Mouse (Mus musculus) forebrain, embryonic 14.5 days (tissue): ENCODE data around the gene Rgs6. TPM values are rescaled to one million over a fixed set of nuclear protein-coding genes. Genes with fewer than 3 reads are reported as not detected.

Experiments used
- ATAC-seq: fragments of 200-750 bp; cut with Nextera tagmentation; 2 replicates; pipeline ENCODE4 v1.8.0; 2017; ENCODE audit warnings: mild to moderate bottlenecking, moderate library complexity
- DNase-seq: peaks from one replicate; pipeline ENCODE4 v3.0.0-alpha.2; 2015; ENCODE audit warnings: low spot score
- H3K27ac ChIP-seq: fragments of 300-500 bp; sonication (generic); 2 replicates; pipeline ENCODE4 v1.5.1; 2014; ENCODE audit warnings: low read depth, mild to moderate bottlenecking, control low read depth, low read length, moderate library complexity
- H3K27me3 ChIP-seq: fragments of 300-500 bp; sonication (generic); replicated peaks from 2 replicates; pipeline ENCODE4 v1.6.1; 2014; ENCODE audit warnings: low read length, control low read depth, mixed read lengths; ENCODE audit not compliant: control insufficient read depth, insufficient read depth
- H3K36me3 ChIP-seq: fragments of 300-500 bp; sonication (generic); 2 replicates; pipeline ENCODE4 v1.6.1; 2014; ENCODE audit warnings: low read length, control low read depth; ENCODE audit not compliant: control insufficient read depth, insufficient read depth
- H3K4me1 ChIP-seq: fragments of 300-500 bp; sonication (generic); 2 replicates; pipeline ENCODE4 v1.6.1; 2014; ENCODE audit warnings: antibody characterized with exemption, low read length, control low read depth; ENCODE audit not compliant: control insufficient read depth, insufficient read depth
- H3K4me2 ChIP-seq: fragments of 300-500 bp; sonication (generic); 2 replicates; pipeline ENCODE4 v1.6.1; 2014; ENCODE audit warnings: mild to moderate bottlenecking, control low read depth, low read length
- H3K4me3 ChIP-seq: fragments of 300-500 bp; sonication (generic); 2 replicates; pipeline ENCODE4 v1.5.1; 2014; ENCODE audit warnings: low read depth, low read length, control low read depth
- H3K9ac ChIP-seq: fragments of 300-500 bp; sonication (generic); 2 replicates; pipeline ENCODE4 v1.6.1; 2014; ENCODE audit warnings: mild to moderate bottlenecking, low read length, control low read depth, moderate library complexity
- H3K9me3 ChIP-seq: fragments of 300-500 bp; sonication (generic); replicated peaks from 2 replicates; pipeline ENCODE4 v1.6.1; 2016; ENCODE audit warnings: low read length, control low read depth, mixed read lengths; ENCODE audit not compliant: control insufficient read depth
- WGBS: fragments of 180-500 bp; shearing (Covaris S2); extraction: QIAGEN DNeasy Blood & Tissue Kit; methylation state at CpG from one replicate; pipeline ENCODE4 v1.1.7; 2014; 5-methylcytosine and 5-hydroxymethylcytosine counted together
- polyA plus RNA-seq: library from polyadenylated mRNA; unstranded; fragments of >200 nt; fragmentation: Nextera tagmentation; extraction: Ambion mirVana; gene quantifications from 2 replicates; pipeline ENCODE4 v1.2.1, GENCODE M21; 2014

Rgs6 gene
- polyA plus RNA-seq, 1 experiment from 2014 or later, result 5.0 TPM

- H3K4me3 ChIP-seq, result no peak overlapping the region
- no peak for ATAC-seq
Observed at GRCm38 (mm10) chr12:82922856-82923506, 334.9 kb downstream of the Rgs6 start.

GRCm38 (mm10) chr12:82932706-82933461 is 344.8 kb downstream of the Rgs6 start:
- Histone ChIP-seq H3K9me3 (no peaks in the 10 kb centered on the region), H3K27me3 (no peaks in the 10 kb centered on the region), H3K4me2 (no peak overlapping the region), H3K27ac (peak overlapping the region; percentile 57; the same call in 1 of the 2 replicates), H3K4me3 (no peak overlapping the region), H3K36me3 (no peaks in the 10 kb centered on the region), H3K9ac (no peak overlapping the region), H3K4me1 (0 out of 2 replicates have a peak, but pooled peaks cover 8% of the 10 kb centered on the region)
- 53% methylated on average over 14 of the region's 14 CpGs for WGBS
- ATAC-seq (peak; percentile 74), DNase-seq (peak; percentile 78)

More at GRCm38 (mm10) chr12:82922856-82923506, 334.9 kb downstream of the Rgs6 start:
- H3K9ac ChIP-seq, result no peak overlapping the region
- H3K4me2 ChIP-seq, result no peak overlapping the region
- 85% methylated on average over 4 of the region's 4 CpGs for WGBS
- no peaks in the 10 kb centered on the region for H3K4me1 ChIP-seq
- no peaks in the 10 kb centered on the region for H3K36me3 ChIP-seq
- no peak for DNase-seq
- H3K9me3 ChIP-seq, result no peaks in the 10 kb centered on the region
- no peaks in the 10 kb centered on the region for H3K27me3 ChIP-seq
- no peak overlapping the region for H3K27ac ChIP-seq

- DNase-seq, result no peak
- Histone ChIP-seq H3K9me3 (no peaks in the 10 kb centered on the region), H3K4me2 (no peak overlapping the region), H3K27ac (no peak overlapping the region), H3K4me1 (0 out of 2 replicates have a peak, but pooled peaks cover 8% of the 10 kb centered on the region), H3K4me3 (no peak overlapping the region), H3K9ac (no peak overlapping the region), H3K36me3 (no peaks in the 10 kb centered on the region), H3K27me3 (no peaks in the 10 kb centered on the region)
- WGBS, result 91% methylated on average over 6 of the region's 6 CpGs
- ATAC-seq, result no peak
Observed at GRCm38 (mm10) chr12:82935121-82935762, 347.1 kb downstream of the Rgs6 start.

GRCm38 (mm10) chr12:82935767-82936166 is 347.7 kb downstream of the Rgs6 start:
- Histone ChIP-seq H3K27ac (no peak overlapping the region), H3K9me3 (no peaks in the 10 kb centered on the region), H3K4me1 (0 out of 2 replicates have a peak, but pooled peaks cover 8% of the 10 kb centered on the region), H3K36me3 (no peaks in the 10 kb centered on the region), H3K9ac (no peak overlapping the region), H3K4me3 (no peak overlapping the region), H3K27me3 (no peaks in the 10 kb centered on the region), H3K4me2 (no peak overlapping the region)
- WGBS, result 94% methylated on average over 1 of the region's 1 CpGs
- ATAC-seq (no peak), DNase-seq (no peak)

- no peak for ATAC-seq
- Histone ChIP-seq H3K36me3 (no peaks in the 10 kb centered on the region), H3K27me3 (no peaks in the 10 kb centered on the region), H3K9ac (no peak overlapping the region), H3K4me3 (no peak overlapping the region), H3K27ac (no peak overlapping the region), H3K4me1 (no peaks in the 10 kb centered on the region), H3K4me2 (no peak overlapping the region), H3K9me3 (no peaks in the 10 kb centered on the region)
- no peak for DNase-seq
- WGBS, result 85% methylated on average over 4 of the region's 4 CpGs
Observed at GRCm38 (mm10) chr12:82940461-82940860, 352.4 kb downstream of the Rgs6 start.

- DNase-seq (peak; percentile 90), ATAC-seq (peak; percentile 57; the same call in 1 of the 2 replicates)
- Histone ChIP-seq H3K9me3 (no peaks in the 10 kb centered on the region), H3K36me3 (no peaks in the 10 kb centered on the region), H3K4me3 (no peak overlapping the region), H3K4me2 (no peak overlapping the region), H3K27ac (no peak overlapping the region), H3K4me1 (no peaks in the 10 kb centered on the region), H3K9ac (no peak overlapping the region), H3K27me3 (no peaks in the 10 kb centered on the region)
- 16% methylated on average over 5 of the region's 5 CpGs for WGBS
Observed at GRCm38 (mm10) chr12:82946507-82946906, 358.4 kb downstream of the Rgs6 start.

GRCm38 (mm10) chr12:82961111-82961510 is 373.0 kb downstream of the Rgs6 start:
- H3K4me2 ChIP-seq, result no peak overlapping the region
- H3K4me1 ChIP-seq, result no peaks in the 10 kb centered on the region
- H3K4me3 ChIP-seq, result no peak overlapping the region
- H3K9ac ChIP-seq, result no peak overlapping the region
- no peaks in the 10 kb centered on the region for H3K36me3 ChIP-seq
- no peaks in the 10 kb centered on the region for H3K27me3 ChIP-seq
- WGBS, result 79% methylated on average over 9 of the region's 9 CpGs
- no peak for DNase-seq
- no peak for ATAC-seq
- H3K9me3 ChIP-seq, result no peaks in the 10 kb centered on the region
- peak overlapping the region; percentile 60; the same call in 1 of the 2 replicates for H3K27ac ChIP-seq

GRCm38 (mm10) chr12:82961852-82962251 is 373.8 kb downstream of the Rgs6 start:
- Histone ChIP-seq H3K4me2 (no peak overlapping the region), H3K9ac (no peak overlapping the region), H3K4me3 (no peak overlapping the region), H3K9me3 (no peaks in the 10 kb centered on the region), H3K4me1 (no peaks in the 10 kb centered on the region), H3K36me3 (no peaks in the 10 kb centered on the region), H3K27me3 (no peaks in the 10 kb centered on the region), H3K27ac (no peak overlapping the region)
- ATAC-seq (peak; percentile 66; the same call in 1 of the 2 replicates), DNase-seq (peak; percentile 80)
- 55% methylated on average over 4 of the region's 4 CpGs for WGBS
